ENCODE assay signal across 8 mouse cellular contexts in the genomic region with DNA sequence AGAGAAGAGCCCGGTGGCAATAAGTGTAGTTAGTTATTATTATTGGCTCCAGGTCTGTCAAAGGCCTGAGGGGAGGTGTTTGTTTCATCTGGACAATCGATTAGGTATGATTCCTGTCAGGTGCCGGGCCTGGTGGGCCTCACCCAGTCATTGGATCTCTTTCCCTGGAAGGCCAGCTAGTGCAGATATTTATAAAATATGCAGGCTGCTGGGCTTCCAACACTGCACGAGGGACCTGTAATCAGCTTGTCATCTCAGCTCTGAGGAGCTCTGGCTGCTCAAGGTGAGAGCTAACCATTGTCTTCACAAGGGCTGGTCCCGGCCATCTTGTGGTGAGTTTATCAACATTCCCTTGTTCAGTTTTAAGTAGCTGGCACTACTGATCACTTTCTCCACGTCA. TPM values are rescaled to one million over a fixed set of nuclear protein-coding genes. Genes with fewer than 3 reads are reported as not detected.
DNase-seq lines count a peak whose midpoint lies in the region; ATAC-seq lines count a peak whose summit lies in the region.

No protein-coding gene starts in this region.

- WGBS in heart, embryonic 10.5 days: 25% methylated on average over 6 of the region's 6 CpGs
- 24% methylated on average over 6 of the region's 6 CpGs for WGBS in hindbrain, embryonic 12.5 days
- 25% methylated on average over 6 of the region's 6 CpGs for WGBS in midbrain, embryonic 14.5 days

- no peak overlapping the region; the same call in 1 of the 2 replicates for H3K9ac ChIP-seq in hindbrain, embryonic 12.5 days
- H3K9ac ChIP-seq in midbrain, embryonic 14.5 days (replicated peaks; ENCODE audit: low read length): no peak overlapping the region

- no peak for ATAC-seq in hindbrain, embryonic 12.5 days (ENCODE audit: low FRiP score)
- ATAC-seq in midbrain, embryonic 14.5 days (ENCODE audit: low FRiP score, low TSS enrichment): no peak

- H3K4me2 ChIP-seq in hindbrain, embryonic 12.5 days (replicated peaks): peak overlapping the region; percentile 93
- H3K4me2 ChIP-seq in midbrain, embryonic 14.5 days (ENCODE audit: low read length): peak overlapping the region; percentile 97

- peaks cover 7% of the 10 kb centered on the region for H3K4me1 ChIP-seq in heart, embryonic 10.5 days
- peaks cover 22% of the 10 kb centered on the region for H3K4me1 ChIP-seq in hindbrain, embryonic 12.5 days
- H3K4me1 ChIP-seq in midbrain, embryonic 14.5 days (ENCODE audit: control insufficient read depth, insufficient read depth, low read length): peaks cover 32% of the 10 kb centered on the region

- intact Hi-C loops in heart, postnatal 10 days (cut with DNase I): no loop called here

- H3K36me3 ChIP-seq in heart, embryonic 10.5 days: no peaks in the 10 kb centered on the region
- H3K36me3 ChIP-seq in hindbrain, embryonic 12.5 days: no peaks in the 10 kb centered on the region
- no peaks in the 10 kb centered on the region for H3K36me3 ChIP-seq in midbrain, embryonic 14.5 days (ENCODE audit: control insufficient read depth, insufficient read depth, low read length)

- no peak for DNase-seq in heart, embryonic 10.5 days (ENCODE audit: low spot score)
- DNase-seq in heart, postnatal 10 days: no peak
- DNase-seq in R1 (ENCODE audit: low read depth, low spot score): peak; percentile 65
- DNase-seq in midbrain, embryonic 14.5 days: no peak
- no peak for DNase-seq in right cerebral cortex, postnatal 4 days
- no peak for DNase-seq in frontal cortex, postnatal 36 days (ENCODE audit: low spot score in 2 of 2)
- no peak for DNase-seq in natural killer cell, adult 2 months (ENCODE audit: low spot score in 2 of 2)

- H3K27me3 ChIP-seq in heart, embryonic 10.5 days (ENCODE audit: insufficient read depth, poor library complexity, severe bottlenecking): no peaks in the 10 kb centered on the region
- H3K27me3 ChIP-seq in hindbrain, embryonic 12.5 days: no peaks in the 10 kb centered on the region
- H3K27me3 ChIP-seq in midbrain, embryonic 14.5 days (ENCODE audit: control insufficient read depth, insufficient read depth, low read length): peaks cover 11% of the 10 kb centered on the region; the same call in 1 of the 2 replicates

- peak overlapping the region; percentile 93 for H3K27ac ChIP-seq in heart, embryonic 10.5 days
- peak overlapping the region; percentile 92; the same call in 1 of the 2 replicates for H3K27ac ChIP-seq in hindbrain, embryonic 12.5 days
- H3K27ac ChIP-seq in midbrain, embryonic 14.5 days (replicated peaks; ENCODE audit: low read depth, low read length): no peak overlapping the region

- peak overlapping the region; percentile 82 for H3K4me3 ChIP-seq in heart, embryonic 10.5 days
- H3K4me3 ChIP-seq in hindbrain, embryonic 12.5 days: peak overlapping the region; percentile 71
- H3K4me3 ChIP-seq in midbrain, embryonic 14.5 days (replicated peaks; ENCODE audit: low read depth, low read length): peak overlapping the region; percentile 53; the same call in 1 of the 2 replicates

- H3K9me3 ChIP-seq in heart, embryonic 10.5 days: no peaks in the 10 kb centered on the region
- no peaks in the 10 kb centered on the region for H3K9me3 ChIP-seq in hindbrain, embryonic 12.5 days (replicated peaks)
- H3K9me3 ChIP-seq in midbrain, embryonic 14.5 days (ENCODE audit: control insufficient read depth, low read length): no peaks in the 10 kb centered on the region

RNA-seq across cellular contexts. Expression of a gene that starts 0.7 kb away (rescaled TPM):
- polyA plus RNA-seq in heart, embryonic 10.5 days (2016; fragmentation: Nextera tagmentation; extraction: Ambion mirVana): 31.5 and 58.1 TPM in 2 replicates
- 10 to 100 TPM; 11.1 TPM for total RNA-seq in heart, postnatal 10 days (2021)
- polyA plus RNA-seq in hindbrain, embryonic 12.5 days (2016; fragmentation: Nextera tagmentation; extraction: Ambion mirVana): 66.8 and 68.7 TPM in 2 replicates
- 9.8 and 16.5 TPM in 2 replicates for polyA plus RNA-seq in midbrain, embryonic 14.5 days (2014; fragmentation: Nextera tagmentation; extraction: Ambion mirVana)
